Mouse (Mus musculus) forebrain, embryonic 14.5 days (tissue): ENCODE results near the gene Col4a3bp. TPM values are rescaled to one million over a fixed set of nuclear protein-coding genes. Genes with fewer than 3 reads are reported as not detected.

Experiments used
- ATAC-seq: fragments of 200-750 bp; cut with Nextera tagmentation; 2 replicates; pipeline ENCODE4 v1.8.0; 2017; ENCODE audit warnings: mild to moderate bottlenecking, moderate library complexity
- DNase-seq: peaks from one replicate; pipeline ENCODE4 v3.0.0-alpha.2; 2015; ENCODE audit warnings: low spot score
- H3K27ac ChIP-seq: fragments of 300-500 bp; sonication (generic); 2 replicates; pipeline ENCODE4 v1.5.1; 2014; ENCODE audit warnings: low read depth, mild to moderate bottlenecking, control low read depth, low read length, moderate library complexity
- H3K27me3 ChIP-seq: fragments of 300-500 bp; sonication (generic); replicated peaks from 2 replicates; pipeline ENCODE4 v1.6.1; 2014; ENCODE audit warnings: low read length, control low read depth, mixed read lengths; ENCODE audit not compliant: control insufficient read depth, insufficient read depth
- H3K36me3 ChIP-seq: fragments of 300-500 bp; sonication (generic); 2 replicates; pipeline ENCODE4 v1.6.1; 2014; ENCODE audit warnings: low read length, control low read depth; ENCODE audit not compliant: control insufficient read depth, insufficient read depth
- H3K4me1 ChIP-seq: fragments of 300-500 bp; sonication (generic); 2 replicates; pipeline ENCODE4 v1.6.1; 2014; ENCODE audit warnings: antibody characterized with exemption, low read length, control low read depth; ENCODE audit not compliant: control insufficient read depth, insufficient read depth
- H3K4me2 ChIP-seq: fragments of 300-500 bp; sonication (generic); 2 replicates; pipeline ENCODE4 v1.6.1; 2014; ENCODE audit warnings: mild to moderate bottlenecking, control low read depth, low read length
- H3K4me3 ChIP-seq: fragments of 300-500 bp; sonication (generic); 2 replicates; pipeline ENCODE4 v1.5.1; 2014; ENCODE audit warnings: low read depth, low read length, control low read depth
- H3K9ac ChIP-seq: fragments of 300-500 bp; sonication (generic); 2 replicates; pipeline ENCODE4 v1.6.1; 2014; ENCODE audit warnings: mild to moderate bottlenecking, low read length, control low read depth, moderate library complexity
- H3K9me3 ChIP-seq: fragments of 300-500 bp; sonication (generic); replicated peaks from 2 replicates; pipeline ENCODE4 v1.6.1; 2016; ENCODE audit warnings: low read length, control low read depth, mixed read lengths; ENCODE audit not compliant: control insufficient read depth
- WGBS: fragments of 180-500 bp; shearing (Covaris S2); extraction: QIAGEN DNeasy Blood & Tissue Kit; methylation state at CpG from one replicate; pipeline ENCODE4 v1.1.7; 2014; 5-methylcytosine and 5-hydroxymethylcytosine counted together
- polyA plus RNA-seq: library from polyadenylated mRNA; unstranded; fragments of >200 nt; fragmentation: Nextera tagmentation; extraction: Ambion mirVana; gene quantifications from 2 replicates; pipeline ENCODE4 v1.2.1, GENCODE M21; 2014

Gene Col4a3bp
- polyA plus RNA-seq, 1 experiment from 2014 or later = 5.5 TPM

DNA sequence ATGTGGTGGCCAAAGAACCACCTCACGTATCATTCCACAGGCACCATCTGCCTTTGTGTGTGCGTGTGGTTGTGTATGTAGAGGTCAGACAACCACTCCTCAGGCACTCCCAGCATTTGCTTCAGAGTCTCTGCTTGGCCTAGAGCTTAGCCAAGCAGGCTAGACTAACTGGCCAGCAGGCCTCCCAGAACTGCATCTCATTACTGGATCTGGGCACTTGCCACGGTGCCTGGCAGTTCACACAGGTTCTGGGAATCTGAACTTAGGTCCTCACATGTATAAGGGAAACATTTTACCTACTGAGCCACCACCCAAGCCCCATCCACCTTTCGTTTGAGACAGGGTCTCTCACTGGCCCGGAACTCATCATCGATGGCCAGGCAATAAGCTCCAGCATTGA lies 10.2 kb upstream of the Col4a3bp start:
- no peak overlapping the region for H3K9ac ChIP-seq
- no peaks in the 10 kb centered on the region for H3K36me3 ChIP-seq
- H3K27me3 ChIP-seq = no peaks in the 10 kb centered on the region
- H3K4me3 ChIP-seq = no peak overlapping the region
- H3K4me2 ChIP-seq = no peak overlapping the region
- no peak for ATAC-seq
- H3K27ac ChIP-seq = no peak overlapping the region
- no peak for DNase-seq
- 86% methylated on average over 6 of the region's 6 CpGs for WGBS
- no peaks in the 10 kb centered on the region for H3K4me1 ChIP-seq
- H3K9me3 ChIP-seq = no peaks in the 10 kb centered on the region

GRCm38 (mm10) chr13:96533742-96534141 lies 8.7 kb upstream of the Col4a3bp start:
- 73% methylated on average over 2 of the region's 2 CpGs for WGBS

DNA sequence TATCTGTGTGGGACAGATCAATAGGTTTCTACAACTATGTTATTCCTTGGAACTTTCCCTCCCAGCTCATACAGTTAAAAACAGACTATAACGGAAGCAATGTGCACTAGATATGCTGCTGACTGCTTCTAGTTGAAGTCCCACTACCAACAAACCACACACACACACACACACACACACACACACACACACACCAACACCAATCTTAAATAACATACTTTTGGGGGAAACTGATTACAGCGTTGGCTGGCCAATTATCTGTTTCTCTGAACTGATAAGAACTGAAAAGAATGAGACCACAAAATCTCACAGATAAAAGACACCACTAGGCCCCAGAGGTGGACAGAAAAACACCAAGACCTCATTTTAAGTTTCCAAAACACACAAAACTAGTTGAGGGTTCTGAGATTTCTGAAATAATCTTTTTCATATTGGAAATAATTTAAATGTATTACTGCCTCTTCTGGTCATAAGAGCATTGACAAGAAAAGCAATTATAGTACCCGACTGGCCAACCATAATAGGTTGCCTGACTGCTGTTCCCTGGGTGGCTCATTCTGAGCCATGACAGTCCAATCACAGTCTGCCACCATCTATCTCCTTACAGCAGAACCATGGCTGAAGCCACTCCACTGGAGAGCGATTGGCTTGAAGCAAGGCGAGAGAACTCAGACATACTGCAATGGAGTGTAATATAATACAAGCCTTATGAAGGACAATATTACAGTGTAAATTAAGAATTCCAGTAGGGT lies 5.4 kb upstream of the Col4a3bp start:
- 85% methylated on average over 5 of the region's 5 CpGs for WGBS
- H3K4me1 ChIP-seq = no peaks in the 10 kb centered on the region
- no peak overlapping the region for H3K9ac ChIP-seq
- H3K27ac ChIP-seq = no peak overlapping the region
- no peaks in the 10 kb centered on the region for H3K9me3 ChIP-seq
- H3K4me3 ChIP-seq = no peak overlapping the region
- no peak for DNase-seq
- H3K36me3 ChIP-seq = no peaks in the 10 kb centered on the region
- H3K27me3 ChIP-seq = no peaks in the 10 kb centered on the region
- H3K4me2 ChIP-seq = no peak overlapping the region
- no peak for ATAC-seq

More at GRCm38 (mm10) chr13:96533742-96534141, 8.7 kb upstream of the Col4a3bp start:
- ATAC-seq = no peak
- Histone ChIP-seq H3K4me2 (no peak overlapping the region), H3K9me3 (no peaks in the 10 kb centered on the region), H3K4me3 (no peak overlapping the region), H3K27me3 (no peaks in the 10 kb centered on the region), H3K27ac (no peak overlapping the region), H3K36me3 (no peaks in the 10 kb centered on the region), H3K9ac (no peak overlapping the region), H3K4me1 (no peaks in the 10 kb centered on the region)
- DNase-seq = no peak

GRCm38 (mm10) chr13:96538103-96538502 lies 4.3 kb upstream of the Col4a3bp start:
- Histone ChIP-seq H3K36me3 (no peaks in the 10 kb centered on the region), H3K27ac (no peak overlapping the region), H3K9ac (no peak overlapping the region), H3K9me3 (no peaks in the 10 kb centered on the region), H3K4me3 (no peak overlapping the region), H3K4me1 (no peaks in the 10 kb centered on the region), H3K27me3 (no peaks in the 10 kb centered on the region), H3K4me2 (no peak overlapping the region)
- no peak for DNase-seq
- ATAC-seq = no peak
- WGBS = 87% methylated on average over 3 of the region's 3 CpGs

DNA sequence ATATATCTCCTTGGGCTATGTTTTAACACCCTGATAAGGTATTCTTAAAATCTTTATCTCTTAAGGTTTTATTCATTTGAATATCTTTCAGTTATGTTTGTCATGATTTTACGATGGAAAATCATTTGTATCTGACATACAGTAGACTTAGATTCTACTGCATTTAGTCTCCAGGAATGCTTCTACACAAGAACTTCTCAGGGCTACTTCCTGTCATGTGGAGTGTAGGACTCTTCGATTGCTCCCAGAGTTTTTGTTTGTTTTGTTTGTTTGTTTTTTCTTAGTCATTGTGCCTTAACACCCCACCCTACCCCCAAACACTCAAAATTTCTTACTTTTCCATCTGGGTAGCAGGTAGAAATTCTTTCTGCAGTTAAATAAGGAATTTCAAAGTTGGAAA lies 1.0 kb upstream of the Col4a3bp start:
- H3K9me3 ChIP-seq = no peaks in the 10 kb centered on the region
- no peak overlapping the region for H3K27ac ChIP-seq
- no peaks in the 10 kb centered on the region for H3K27me3 ChIP-seq
- H3K4me1 ChIP-seq = peaks cover 4% of the 10 kb centered on the region
- H3K4me3 ChIP-seq = peak overlapping the region; percentile 84; the same call in 1 of the 2 replicates
- no peak overlapping the region for H3K9ac ChIP-seq
- DNase-seq = no peak
- H3K36me3 ChIP-seq = no peaks in the 10 kb centered on the region
- H3K4me2 ChIP-seq = peak overlapping the region; percentile 84
- no peak for ATAC-seq
- WGBS = 62% methylated on average over 2 of the region's 2 CpGs

DNA sequence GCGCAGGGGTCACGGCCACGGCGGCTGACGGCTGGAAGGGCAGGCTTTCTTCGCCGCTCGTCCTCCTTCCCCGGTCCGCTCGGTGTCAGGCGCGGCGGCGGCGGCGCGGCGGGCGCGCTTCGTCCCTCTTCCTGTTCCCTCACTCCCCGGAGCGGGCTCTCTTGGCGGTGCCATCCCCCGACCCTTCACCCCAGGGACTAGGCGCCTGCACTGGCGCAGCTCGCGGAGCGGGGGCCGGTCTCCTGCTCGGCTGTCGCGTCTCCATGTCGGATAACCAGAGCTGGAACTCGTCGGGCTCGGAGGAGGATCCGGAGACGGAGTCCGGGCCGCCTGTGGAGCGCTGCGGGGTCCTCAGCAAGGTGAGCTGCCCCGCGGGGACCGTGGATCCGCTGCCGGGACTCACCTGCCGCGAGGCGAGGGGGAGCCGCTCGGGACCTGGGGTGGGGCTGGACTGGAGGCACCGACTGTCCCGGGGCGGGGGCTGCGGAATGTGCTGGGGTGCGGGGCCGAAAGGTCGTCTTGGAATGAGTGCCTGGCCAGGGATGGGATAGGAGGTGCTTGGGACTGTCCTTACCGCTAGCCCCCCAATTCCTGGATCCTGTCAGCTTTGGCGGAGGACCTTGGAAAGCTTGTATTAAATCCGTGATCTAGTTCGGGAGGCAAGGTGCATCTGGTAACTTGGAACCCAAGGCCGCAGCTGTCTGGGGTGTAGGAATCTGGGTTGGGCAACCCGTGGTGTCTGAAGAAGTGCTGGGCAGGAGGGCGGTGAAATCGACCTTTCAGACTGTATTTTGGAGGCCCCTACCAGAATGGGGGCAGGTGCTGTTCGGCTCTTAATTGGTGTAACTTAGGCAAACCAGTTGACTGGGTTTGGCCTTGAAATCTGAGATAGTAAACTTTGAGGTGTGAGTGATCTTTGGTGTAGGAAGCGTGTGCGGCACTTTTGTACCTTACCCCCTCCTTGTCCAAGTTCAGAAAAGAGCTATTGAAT lies 778 bp downstream of the Col4a3bp start:
- DNase-seq (peak; percentile 47), ATAC-seq (peak; percentile 76)
- Histone ChIP-seq H3K9ac (peak overlapping the region; percentile 93), H3K27me3 (no peaks in the 10 kb centered on the region), H3K9me3 (no peaks in the 10 kb centered on the region), H3K36me3 (no peaks in the 10 kb centered on the region), H3K27ac (peak overlapping the region; percentile 94), H3K4me1 (peaks cover 4% of the 10 kb centered on the region), H3K4me2 (peak overlapping the region; percentile 84), H3K4me3 (peak overlapping the region; percentile 84)
- under 1% methylated on average over 59 of the region's 73 CpGs for WGBS

DNA sequence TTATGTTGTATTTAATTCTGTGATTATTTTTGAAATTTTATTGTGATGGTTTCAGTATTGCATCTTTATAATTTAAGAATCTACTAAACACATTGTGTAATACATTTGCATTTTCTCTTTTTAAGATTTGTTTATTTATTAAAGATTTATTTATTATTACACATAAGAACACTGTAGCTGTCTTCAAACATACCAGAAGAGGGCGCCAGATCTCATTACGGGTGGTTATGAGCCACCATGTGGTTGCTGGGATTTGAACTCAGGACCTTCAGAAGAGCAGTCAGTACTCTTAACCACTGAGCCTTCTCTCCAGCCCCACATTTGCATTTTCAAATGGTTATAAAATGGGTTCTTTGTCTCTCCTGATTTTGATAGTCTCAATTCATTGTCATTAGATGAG lies 2.1 kb downstream of the Col4a3bp start:
- WGBS = 72% methylated on average over 2 of the region's 2 CpGs
- Histone ChIP-seq H3K27me3 (no peaks in the 10 kb centered on the region), H3K4me1 (peaks cover 4% of the 10 kb centered on the region), H3K9ac (no peak overlapping the region), H3K36me3 (no peaks in the 10 kb centered on the region), H3K4me3 (no peak overlapping the region), H3K4me2 (no peak overlapping the region), H3K9me3 (no peaks in the 10 kb centered on the region), H3K27ac (no peak overlapping the region)
- peak; percentile 23 for DNase-seq
- ATAC-seq = no peak

DNA sequence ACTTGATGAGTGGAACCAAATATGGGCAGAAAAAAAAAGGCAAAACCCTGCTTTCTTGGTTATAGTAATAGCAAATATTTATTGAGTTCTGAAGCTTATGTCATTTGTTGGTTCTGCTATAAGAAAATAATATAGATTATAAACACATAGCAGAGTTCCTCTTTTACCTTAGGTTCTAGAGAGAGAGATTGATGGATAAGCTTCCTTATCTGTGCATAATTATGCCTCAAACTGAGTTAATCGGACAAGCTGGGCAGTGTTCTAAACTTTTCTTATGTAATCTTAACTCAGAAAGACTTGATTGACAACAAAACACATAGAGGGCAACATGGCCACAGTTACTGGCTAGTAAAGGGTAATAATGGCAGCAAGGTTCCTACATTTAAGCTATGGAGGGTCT lies 4.8 kb downstream of the Col4a3bp start:
- no peaks in the 10 kb centered on the region for H3K9me3 ChIP-seq
- no peak overlapping the region for H3K9ac ChIP-seq
- 75% methylated on average over 1 of the region's 1 CpGs for WGBS
- H3K4me3 ChIP-seq = no peak overlapping the region
- H3K4me2 ChIP-seq = no peak overlapping the region
- H3K27ac ChIP-seq = no peak overlapping the region
- peaks cover 4% of the 10 kb centered on the region for H3K4me1 ChIP-seq
- H3K27me3 ChIP-seq = no peaks in the 10 kb centered on the region
- DNase-seq = no peak
- ATAC-seq = no peak
- H3K36me3 ChIP-seq = no peaks in the 10 kb centered on the region
